Mouse (Mus musculus): Measurements from ENCODE around the gene Ptpn13.

- no peak for TF ChIP-seq POLR2AphosphoS5 (IDR thresholded peaks at IDR 0.05; ENCODE audit: borderline replicate concordance, low read depth, low read length)
- TF ChIP-seq POLR2A (IDR thresholded peaks at IDR 0.05; ENCODE audit: control insufficient read depth in 1 of 2, insufficient read depth in 1 of 2, low read depth in 1 of 2, low read length in 2 of 2, poor library complexity in 1 of 2), result no peak
- no peak for TF ChIP-seq CTCF (IDR thresholded peaks at IDR 0.05 in 2 of 3, conservative IDR thresholded peaks at IDR 0.05 in 1 of 3; ENCODE audit: control insufficient read depth in 1 of 3, insufficient read depth in 1 of 3, low read depth in 2 of 3, low read length in 3 of 3, poor library complexity in 1 of 3, severe bottlenecking in 1 of 3)
- TF ChIP-seq KAT2A (conservative IDR thresholded peaks at IDR 0.05; ENCODE audit: low read depth, low read length), result no peak
- no peak for TF ChIP-seq ZC3H11A (IDR thresholded peaks at IDR 0.05; ENCODE audit: low read depth, low read length)
- TF ChIP-seq POLR2AphosphoS2 (IDR thresholded peaks at IDR 0.05; ENCODE audit: low read length), result no peak
- no peak for TF ChIP-seq E2F4 (IDR thresholded peaks at IDR 0.05; ENCODE audit: borderline replicate concordance, low read depth, low read length)
- no peak for TF ChIP-seq EP300 (IDR thresholded peaks at IDR 0.05; ENCODE audit: low read depth in 1 of 2, low read length in 2 of 2)
- TF ChIP-seq GATA1 (IDR thresholded peaks at IDR 0.05; ENCODE audit: low read depth, low read length), result no peak
- TF ChIP-seq ETS1 (IDR thresholded peaks at IDR 0.05; ENCODE audit: low read depth, low read length), result no peak
- no peak for TF ChIP-seq MAFK (IDR thresholded peaks at IDR 0.05; ENCODE audit: borderline replicate concordance, low read depth, low read length)
- TF ChIP-seq MYC (IDR thresholded peaks at IDR 0.05; ENCODE audit: low read depth, low read length), result no peak
- no peak for TF ChIP-seq SIN3A (IDR thresholded peaks at IDR 0.05; ENCODE audit: low read length)
Observed at GRCm38 (mm10) chr5:103541542-103541941, 116.5 kb downstream of the Ptpn13 start.

Data from MEL (cell line).